Mouse (Mus musculus) forebrain, embryonic 15.5 days (tissue): ENCODE measurements around the gene Ptprz1. TPM values are rescaled to one million over a fixed set of nuclear protein-coding genes. Genes with fewer than 3 reads are reported as not detected.

Experiments used
- ATAC-seq: fragments of 200-750 bp; cut with Nextera tagmentation; replicated peaks from 2 replicates; pipeline ENCODE4 v1.8.0; 2017; ENCODE audit warnings: mild to moderate bottlenecking, moderate TSS enrichment, moderate library complexity
- H3K27ac ChIP-seq: fragments of 300-500 bp; sonication (generic); replicated peaks from 2 replicates; pipeline ENCODE4 v1.5.1; 2015; ENCODE audit warnings: mild to moderate bottlenecking, inconsistent platforms
- H3K27me3 ChIP-seq: fragments of 300-500 bp; sonication (generic); 2 replicates; pipeline ENCODE4 v1.6.1; 2015; ENCODE audit warnings: inconsistent platforms
- H3K36me3 ChIP-seq: fragments of 300-500 bp; sonication (generic); 2 replicates; pipeline ENCODE4 v1.6.1; 2015; ENCODE audit warnings: mild to moderate bottlenecking, inconsistent platforms
- H3K4me1 ChIP-seq: fragments of 300-500 bp; sonication (generic); 2 replicates; pipeline ENCODE4 v1.6.1; 2015; ENCODE audit warnings: inconsistent platforms
- H3K4me2 ChIP-seq: fragments of 300-500 bp; sonication (generic); replicated peaks from 2 replicates; pipeline ENCODE4 v1.6.1; 2015; ENCODE audit warnings: mild to moderate bottlenecking, inconsistent platforms
- H3K4me3 ChIP-seq: fragments of 300-500 bp; sonication (generic); 2 replicates; pipeline ENCODE4 v1.5.1; 2015; ENCODE audit warnings: mild to moderate bottlenecking, inconsistent platforms
- H3K9ac ChIP-seq: fragments of 300-500 bp; sonication (generic); replicated peaks from 2 replicates; pipeline ENCODE4 v1.6.1; 2015; ENCODE audit warnings: mild to moderate bottlenecking, inconsistent platforms
- H3K9me3 ChIP-seq: fragments of 300-500 bp; sonication (generic); 2 replicates; pipeline ENCODE4 v1.6.1; 2016; ENCODE audit warnings: inconsistent platforms
- WGBS: fragments of 180-500 bp; shearing (Covaris S2); methylation state at CpG from one replicate; pipeline ENCODE4 v1.1.7; 2015; ENCODE audit warnings: mixed read lengths; 5-methylcytosine and 5-hydroxymethylcytosine counted together
- polyA plus RNA-seq: library from polyadenylated mRNA; unstranded; fragments of >200 nt; fragmentation: Nextera tagmentation; extraction: Ambion mirVana; gene quantifications from 2 replicates; pipeline ENCODE4 v1.2.1, GENCODE M21; 2015

Gene Ptprz1
- polyA plus RNA-seq, 1 experiment from 2014 or later = 106 TPM

DNA sequence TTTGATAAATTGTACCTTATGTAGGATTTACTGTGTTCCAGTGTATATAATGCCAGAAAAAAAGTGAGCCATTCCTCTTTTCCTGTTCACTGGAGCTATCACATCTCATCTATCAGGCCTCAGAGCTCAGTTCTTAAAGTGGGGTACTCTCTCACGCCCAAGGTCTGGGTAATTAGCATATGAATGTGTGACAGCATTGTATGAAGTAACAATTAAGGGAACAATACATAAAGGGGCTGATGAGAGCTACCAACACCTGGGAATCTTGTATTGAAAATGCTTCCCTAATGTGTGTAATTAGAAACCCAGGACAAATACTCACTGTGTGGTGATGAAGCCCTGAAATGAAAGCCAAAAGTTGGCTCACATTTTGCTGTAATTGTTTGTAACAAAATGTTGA, 47.6 kb downstream of the Ptprz1 start:
- peak overlapping the region; percentile 4; the same call in 1 of the 2 replicates for H3K27ac ChIP-seq
- ATAC-seq = peak; percentile 70; the same call in 1 of the 2 replicates
- H3K9ac ChIP-seq = no peak overlapping the region
- no peaks in the 10 kb centered on the region for H3K27me3 ChIP-seq
- no peaks in the 10 kb centered on the region for H3K36me3 ChIP-seq
- WGBS = 2% methylated on average over 1 of the region's 1 CpGs
- H3K9me3 ChIP-seq = no peaks in the 10 kb centered on the region
- H3K4me1 ChIP-seq = peaks cover 9% of the 10 kb centered on the region
- no peak overlapping the region for H3K4me3 ChIP-seq
- no peak overlapping the region for H3K4me2 ChIP-seq

GRCm38 (mm10) chr6:22932768-22933265, 57.5 kb downstream of the Ptprz1 start:
- WGBS = 52% methylated on average over 2 of the region's 2 CpGs
- Histone ChIP-seq H3K36me3 (no peaks in the 10 kb centered on the region), H3K4me1 (peaks cover 12% of the 10 kb centered on the region), H3K4me2 (no peak overlapping the region), H3K9me3 (no peaks in the 10 kb centered on the region), H3K27me3 (no peaks in the 10 kb centered on the region), H3K4me3 (no peak overlapping the region), H3K27ac (no peak overlapping the region), H3K9ac (no peak overlapping the region)
- ATAC-seq = no peak; the same call in 1 of the 2 replicates

DNA sequence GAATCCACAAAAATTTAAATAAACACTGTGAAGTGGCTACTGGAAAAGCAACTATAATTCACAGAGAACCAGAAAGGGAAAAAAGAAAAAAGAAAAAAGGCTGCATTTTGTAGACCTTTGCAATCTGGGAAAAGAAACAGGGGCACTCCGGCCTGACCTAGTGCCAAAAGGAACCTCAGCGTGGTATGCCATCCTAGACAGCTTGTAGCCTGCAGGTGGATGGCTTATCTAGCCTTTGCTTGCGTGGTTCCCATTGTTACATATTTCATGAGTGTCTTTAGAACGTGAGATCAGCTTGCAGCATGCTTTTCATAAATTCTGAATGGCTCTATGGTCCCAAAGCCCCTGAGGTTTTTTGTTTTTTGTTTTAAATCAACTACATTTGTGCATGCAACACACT, 61.8 kb downstream of the Ptprz1 start:
- 0 out of 2 replicates have a peak overlapping the region, but pooled peaks have one; percentile 14 for H3K27ac ChIP-seq
- no peak overlapping the region for H3K9ac ChIP-seq
- H3K9me3 ChIP-seq = no peaks in the 10 kb centered on the region
- no peaks in the 10 kb centered on the region for H3K36me3 ChIP-seq
- no peak for ATAC-seq
- no peak overlapping the region for H3K4me3 ChIP-seq
- WGBS = 34% methylated on average over 4 of the region's 4 CpGs
- no peaks in the 10 kb centered on the region for H3K27me3 ChIP-seq
- H3K4me1 ChIP-seq = peaks cover 38% of the 10 kb centered on the region
- H3K4me2 ChIP-seq = no peak overlapping the region

DNA sequence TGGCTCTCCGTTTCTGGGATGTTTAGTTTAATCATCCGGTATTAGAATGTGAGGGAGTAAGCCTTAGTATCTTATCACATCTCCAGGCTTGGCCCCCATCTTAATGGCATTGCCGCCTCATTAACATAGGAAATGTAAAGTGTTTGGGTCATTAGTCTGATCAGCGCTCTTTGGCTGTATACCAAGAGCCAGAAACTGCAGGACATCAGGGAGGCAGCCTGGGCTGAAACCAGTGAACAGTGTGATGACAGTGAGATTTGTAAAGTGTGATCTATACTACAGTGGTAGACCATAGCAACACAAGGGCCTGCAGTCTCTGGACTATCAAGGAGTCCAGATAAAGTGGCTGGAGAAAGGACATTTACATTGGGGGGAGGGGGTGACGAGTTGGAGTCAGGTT, 62.2 kb downstream of the Ptprz1 start:
- H3K9me3 ChIP-seq = no peaks in the 10 kb centered on the region
- ATAC-seq = peak; percentile 65
- WGBS = 19% methylated on average over 5 of the region's 5 CpGs

GRCm38 (mm10) chr6:22944191-22944590, 68.9 kb downstream of the Ptprz1 start:
- Histone ChIP-seq H3K9ac (no peak overlapping the region), H3K9me3 (no peaks in the 10 kb centered on the region), H3K4me2 (no peak overlapping the region), H3K4me3 (no peak overlapping the region), H3K36me3 (no peaks in the 10 kb centered on the region), H3K27ac (no peak overlapping the region), H3K27me3 (no peaks in the 10 kb centered on the region), H3K4me1 (peaks cover 21% of the 10 kb centered on the region)
- no peak for ATAC-seq
- 94% methylated on average over 3 of the region's 3 CpGs for WGBS

More for the DNA sequence above, 62.2 kb downstream of the Ptprz1 start:
- Histone ChIP-seq H3K36me3 (no peaks in the 10 kb centered on the region), H3K4me2 (no peak overlapping the region), H3K4me1 (peaks cover 38% of the 10 kb centered on the region), H3K27ac (0 out of 2 replicates have a peak overlapping the region, but pooled peaks have one; percentile 14), H3K9ac (no peak overlapping the region), H3K27me3 (no peaks in the 10 kb centered on the region), H3K4me3 (no peak overlapping the region)

DNA sequence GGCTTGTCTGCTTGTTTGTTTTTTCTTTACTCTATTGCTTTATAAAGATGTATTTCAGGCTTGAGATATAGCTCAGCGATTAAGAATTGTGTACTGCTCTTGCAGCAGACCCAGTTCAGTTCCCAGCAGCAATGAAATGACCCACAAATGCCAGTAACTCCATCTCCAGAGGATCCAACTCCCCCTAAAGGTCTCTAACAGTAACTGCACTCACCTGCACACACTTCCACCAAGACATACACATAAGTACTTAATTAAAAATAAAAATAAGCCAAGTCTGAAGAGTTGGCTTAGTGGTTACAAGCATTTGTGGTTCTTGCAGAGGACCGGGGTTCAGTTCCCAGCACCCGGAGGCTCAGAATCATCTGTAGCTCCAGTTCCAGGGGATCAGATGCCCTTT, 88.1 kb downstream of the Ptprz1 start:
- H3K27ac ChIP-seq = no peak overlapping the region
- no peak overlapping the region for H3K4me3 ChIP-seq
- H3K27me3 ChIP-seq = no peaks in the 10 kb centered on the region
- no peak overlapping the region for H3K9ac ChIP-seq
- WGBS = 90% methylated on average over 3 of the region's 3 CpGs
- H3K9me3 ChIP-seq = 0 out of 2 replicates have a peak, but pooled peaks cover 3% of the 10 kb centered on the region
- no peak for ATAC-seq
- H3K4me1 ChIP-seq = no peaks in the 10 kb centered on the region
- peaks cover 18% of the 10 kb centered on the region for H3K36me3 ChIP-seq
- no peak overlapping the region for H3K4me2 ChIP-seq

DNA sequence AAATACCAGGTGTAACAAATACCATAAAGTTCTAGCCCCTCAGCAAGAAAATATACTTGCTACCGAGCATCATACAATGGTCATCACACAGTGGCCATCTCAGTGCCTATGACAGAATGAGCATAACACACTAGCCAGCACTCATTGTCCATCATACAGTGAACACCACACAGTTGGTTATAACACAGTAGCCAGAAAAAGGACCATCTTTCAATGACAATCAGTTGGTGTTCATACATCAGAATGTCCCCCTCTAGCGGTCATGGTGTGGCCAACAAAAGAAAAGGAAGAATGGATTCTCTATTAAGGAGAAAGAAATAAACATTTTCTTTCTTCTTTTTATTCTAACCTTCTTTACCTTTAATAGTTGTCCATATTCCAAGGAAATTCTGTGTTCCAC, 92.8 kb downstream of the Ptprz1 start:
- Histone ChIP-seq H3K4me2 (no peak overlapping the region), H3K4me1 (no peaks in the 10 kb centered on the region), H3K36me3 (peaks cover 22% of the 10 kb centered on the region), H3K9ac (no peak overlapping the region), H3K27ac (no peak overlapping the region), H3K9me3 (0 out of 2 replicates have a peak, but pooled peaks cover 3% of the 10 kb centered on the region), H3K27me3 (no peaks in the 10 kb centered on the region), H3K4me3 (no peak overlapping the region)
- no peak for ATAC-seq
- 43% methylated on average over 2 of the region's 2 CpGs for WGBS

GRCm38 (mm10) chr6:22983769-22984519, 108.6 kb downstream of the Ptprz1 start:
- peaks cover 28% of the 10 kb centered on the region for H3K36me3 ChIP-seq
- H3K27me3 ChIP-seq = no peaks in the 10 kb centered on the region
- WGBS = 2% methylated on average over 9 of the region's 9 CpGs
- peak; percentile 91 for ATAC-seq
- peaks cover 8% of the 10 kb centered on the region; the same call in 1 of the 2 replicates for H3K9me3 ChIP-seq
- no peak overlapping the region; the same call in 1 of the 2 replicates for H3K27ac ChIP-seq
- H3K4me2 ChIP-seq = peak overlapping the region; percentile 33
- H3K9ac ChIP-seq = no peak overlapping the region
- H3K4me1 ChIP-seq = peaks cover 5% of the 10 kb centered on the region
- H3K4me3 ChIP-seq = peak overlapping the region; percentile 21; the same call in 1 of the 2 replicates

GRCm38 (mm10) chr6:22984520-22985154, 109.3 kb downstream of the Ptprz1 start:
- Histone ChIP-seq H3K4me1 (peaks cover 5% of the 10 kb centered on the region), H3K9me3 (peaks cover 8% of the 10 kb centered on the region; the same call in 1 of the 2 replicates), H3K9ac (no peak overlapping the region), H3K27ac (no peak overlapping the region), H3K4me2 (no peak overlapping the region), H3K27me3 (no peaks in the 10 kb centered on the region), H3K36me3 (peaks cover 21% of the 10 kb centered on the region), H3K4me3 (no peak overlapping the region)
- 2% methylated on average over 5 of the region's 5 CpGs for WGBS
- peak; percentile 30; the same call in 1 of the 2 replicates for ATAC-seq

DNA sequence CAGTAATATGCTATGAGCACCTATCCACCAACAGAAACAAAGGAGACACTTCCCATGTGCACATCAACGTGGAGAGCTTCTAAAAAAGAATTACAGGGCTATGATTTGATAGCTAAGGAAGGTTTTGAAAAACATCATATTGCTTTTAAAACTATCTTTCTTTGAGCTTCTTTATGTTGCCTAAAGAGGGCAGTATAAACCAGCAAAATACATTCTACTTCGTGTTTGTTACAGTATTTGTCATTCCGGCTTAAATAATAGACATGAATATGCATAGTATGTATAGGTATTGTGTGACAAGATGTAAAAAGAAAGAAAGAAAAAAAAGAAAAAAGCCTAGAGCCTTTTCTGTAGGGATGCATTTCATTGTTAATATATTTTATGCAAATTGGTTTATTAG, 127.8 kb downstream of the Ptprz1 start:
- Histone ChIP-seq H3K4me3 (no peak overlapping the region), H3K27ac (no peak overlapping the region), H3K27me3 (no peaks in the 10 kb centered on the region), H3K9ac (no peak overlapping the region), H3K36me3 (peaks cover 31% of the 10 kb centered on the region), H3K4me1 (no peaks in the 10 kb centered on the region), H3K4me2 (no peak overlapping the region), H3K9me3 (no peaks in the 10 kb centered on the region)
- WGBS = 22% methylated on average over 3 of the region's 3 CpGs
- ATAC-seq = no peak

- no peak for ATAC-seq
- H3K36me3 ChIP-seq = peaks cover 24% of the 10 kb centered on the region
- WGBS = 35% methylated on average over 4 of the region's 4 CpGs
- H3K9ac ChIP-seq = no peak overlapping the region
- no peak overlapping the region for H3K4me3 ChIP-seq
- no peak overlapping the region for H3K27ac ChIP-seq
- H3K9me3 ChIP-seq = no peaks in the 10 kb centered on the region
- no peaks in the 10 kb centered on the region for H3K4me1 ChIP-seq
- no peak overlapping the region for H3K4me2 ChIP-seq
- no peaks in the 10 kb centered on the region for H3K27me3 ChIP-seq
Observed at GRCm38 (mm10) chr6:23014988-23015613, 139.8 kb downstream of the Ptprz1 start.

GRCm38 (mm10) chr6:23028251-23028650, 152.9 kb downstream of the Ptprz1 start:
- no peak overlapping the region for H3K4me2 ChIP-seq
- no peak for ATAC-seq
- 96% methylated on average over 1 of the region's 1 CpGs for WGBS
- no peaks in the 10 kb centered on the region for H3K4me1 ChIP-seq
- H3K27me3 ChIP-seq = no peaks in the 10 kb centered on the region
- no peak overlapping the region for H3K4me3 ChIP-seq
- H3K27ac ChIP-seq = no peak overlapping the region
- no peak overlapping the region for H3K9ac ChIP-seq
- H3K9me3 ChIP-seq = no peaks in the 10 kb centered on the region
- peaks cover 32% of the 10 kb centered on the region for H3K36me3 ChIP-seq
